Comparison of ENCODE assay signal across 8 mouse cellular contexts in the genomic region with DNA sequence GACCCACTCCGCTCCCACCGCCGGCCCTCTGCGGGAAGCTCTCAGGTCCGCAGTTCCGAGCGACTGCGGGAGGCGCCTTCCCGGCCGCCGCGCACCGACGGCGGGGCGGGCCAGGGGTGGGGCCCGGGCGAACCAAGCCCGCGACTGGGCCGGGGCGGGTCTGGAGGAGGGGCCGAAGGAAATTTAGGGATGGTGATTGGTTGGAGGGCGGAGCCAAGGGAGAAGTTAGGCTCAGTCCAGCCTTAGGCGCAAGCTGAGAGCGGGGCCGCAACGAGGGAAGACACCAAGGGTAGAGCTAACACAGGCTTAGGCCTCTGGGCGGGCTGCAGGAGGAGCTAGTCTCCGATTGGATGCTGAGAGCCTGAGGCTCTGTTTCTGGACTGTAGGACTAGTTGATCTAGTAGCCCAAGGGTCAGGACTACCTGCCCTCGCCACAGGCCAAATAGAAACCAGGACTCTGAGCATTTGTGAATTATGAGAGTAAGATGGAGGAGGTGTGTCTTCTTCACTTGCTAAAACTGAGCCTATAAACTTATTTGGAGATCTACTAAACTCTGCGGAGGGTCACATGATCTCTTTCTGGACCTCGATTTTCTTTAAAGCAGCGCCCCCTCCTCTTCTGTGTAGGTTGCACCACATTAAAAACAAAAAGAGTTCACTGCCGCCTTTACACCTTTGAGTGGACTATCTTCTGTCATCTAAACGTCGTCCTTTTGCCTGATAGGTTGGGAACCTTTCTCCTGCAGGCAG. TPM values are rescaled to one million over a fixed set of nuclear protein-coding genes. Genes with fewer than 3 reads are reported as not detected.
DNase-seq lines count a peak whose midpoint lies in the region; ATAC-seq and TF ChIP-seq lines count a peak whose summit lies in the region.

A gene (minus strand): TSS at position 89 of the 750 bp plus-strand sequence.

- H3K36me3 ChIP-seq in embryonic facial prominence, embryonic 14.5 days (ENCODE audit: control insufficient read depth, insufficient read depth, low read length), result 0 out of 2 replicates have a peak, but pooled peaks cover 5% of the 10 kb centered on the region
- peaks cover 4% of the 10 kb centered on the region; the same call in 1 of the 2 replicates for H3K36me3 ChIP-seq in heart, adult 2 months (ENCODE audit: control insufficient read depth, insufficient read depth, low read length)
- H3K36me3 ChIP-seq in limb, embryonic 13.5 days, result peaks cover 12% of the 10 kb centered on the region; the same call in 1 of the 2 replicates
- no peaks in the 10 kb centered on the region for H3K36me3 ChIP-seq in midbrain, embryonic 16.5 days (ENCODE audit: control insufficient read depth, insufficient read depth, low read length)

- H3K27me3 ChIP-seq in embryonic facial prominence, embryonic 14.5 days (replicated peaks; ENCODE audit: control insufficient read depth, insufficient read depth, low read length), result no peaks in the 10 kb centered on the region
- H3K27me3 ChIP-seq in heart, adult 2 months (ENCODE audit: control insufficient read depth, insufficient read depth, low read length), result no peaks in the 10 kb centered on the region
- H3K27me3 ChIP-seq in limb, embryonic 13.5 days, result no peaks in the 10 kb centered on the region
- no peaks in the 10 kb centered on the region for H3K27me3 ChIP-seq in midbrain, embryonic 16.5 days (ENCODE audit: control insufficient read depth, insufficient read depth, low read depth, low read length)

- H3K9ac ChIP-seq in embryonic facial prominence, embryonic 14.5 days (ENCODE audit: low read depth, low read length), result peak within 1 kb of the TSS; percentile 91
- H3K9ac ChIP-seq in heart, adult 2 months (ENCODE audit: low read depth, low read length), result peak within 1 kb of the TSS; percentile 98
- peak within 1 kb of the TSS; percentile 93 for H3K9ac ChIP-seq in limb, embryonic 13.5 days
- peak within 1 kb of the TSS; percentile 86 for H3K9ac ChIP-seq in midbrain, embryonic 16.5 days (ENCODE audit: low read depth, low read length)

- peak; percentile 99 for TF ChIP-seq POLR2A in heart, adult 2 months (IDR thresholded peaks at IDR 0.05; ENCODE audit: insufficient read depth, low read depth, low read length)

- peaks cover 3% of the 10 kb centered on the region; the same call in 1 of the 2 replicates for H3K79me2 ChIP-seq in heart, adult 2 months (replicated peaks; ENCODE audit: control insufficient read depth, insufficient read depth, low read length)

- peak within 1 kb of the TSS; percentile 92 for H3K27ac ChIP-seq in embryonic facial prominence, embryonic 14.5 days (replicated peaks; ENCODE audit: low read depth, low read length)
- H3K27ac ChIP-seq in heart, adult 2 months, result peak within 1 kb of the TSS; percentile 97
- H3K27ac ChIP-seq in limb, embryonic 13.5 days, result peak within 1 kb of the TSS; percentile 88
- H3K27ac ChIP-seq in midbrain, embryonic 16.5 days (ENCODE audit: low read length), result peak within 1 kb of the TSS; percentile 95

- H3K4me1 ChIP-seq in embryonic facial prominence, embryonic 14.5 days (ENCODE audit: control insufficient read depth, insufficient read depth, low read length), result peaks cover 22% of the 10 kb centered on the region
- H3K4me1 ChIP-seq in heart, adult 2 months (ENCODE audit: control insufficient read depth, insufficient read depth, low read length), result peaks cover 17% of the 10 kb centered on the region
- H3K4me1 ChIP-seq in limb, embryonic 13.5 days, result peaks cover 51% of the 10 kb centered on the region
- H3K4me1 ChIP-seq in midbrain, embryonic 16.5 days (ENCODE audit: control insufficient read depth, insufficient read depth, low read length), result peaks cover 44% of the 10 kb centered on the region

- DNase-seq in 3134 (ENCODE audit: extremely low read depth, insufficient read length, low spot score), result peak; percentile 96
- DNase-seq in adrenal gland, postnatal 36 days, result peak; percentile 98 to 99
- peak; percentile 99 for DNase-seq in embryonic facial prominence, embryonic 14.5 days (ENCODE audit: low spot score)
- DNase-seq in heart, adult 2 months, result peak; percentile 98 to 99
- DNase-seq in kidney, adult 8-10 months, result peak; percentile 98
- peak; percentile 95 to 96 for DNase-seq in spleen, postnatal 14 days (ENCODE audit: low spot score in 2 of 2)

- peak; percentile 91 for TF ChIP-seq EP300 in heart, adult 2 months (IDR thresholded peaks at IDR 0.05; ENCODE audit: insufficient read depth, low read depth, low read length)

- peak within 1 kb of the TSS; percentile 66 for H3K4me2 ChIP-seq in embryonic facial prominence, embryonic 14.5 days (ENCODE audit: low read depth, low read length)
- peak within 1 kb of the TSS; percentile 100 for H3K4me2 ChIP-seq in limb, embryonic 13.5 days (replicated peaks)
- peak within 1 kb of the TSS; percentile 96 for H3K4me2 ChIP-seq in midbrain, embryonic 16.5 days (ENCODE audit: low read length)

- intact Hi-C loops in heart, adult 2 months (cut with DNase I), result no loop called here

- 5% methylated on average over 31 of the region's 38 CpGs for WGBS in embryonic facial prominence, embryonic 14.5 days
- WGBS in heart, adult 2 months, result 5% methylated on average over 37 of the region's 38 CpGs
- 3% methylated on average over 37 of the region's 38 CpGs for WGBS in limb, embryonic 13.5 days
- WGBS in midbrain, embryonic 16.5 days, result 4% methylated on average over 38 of the region's 38 CpGs

- ATAC-seq in embryonic facial prominence, embryonic 14.5 days (ENCODE audit: low read depth), result peak; percentile 95
- ATAC-seq in limb, embryonic 13.5 days (ENCODE audit: low FRiP score, low read depth), result peak; percentile 95
- ATAC-seq in midbrain, embryonic 16.5 days, result peak; percentile 89

- peak; percentile 32; the same call in 1 of the 2 replicates for TF ChIP-seq CTCF in heart, adult 2 months (IDR thresholded peaks at IDR 0.05)

- H3K4me3 ChIP-seq in embryonic facial prominence, embryonic 14.5 days (ENCODE audit: low read depth, low read length), result peak within 1 kb of the TSS; percentile 81
- H3K4me3 ChIP-seq in heart, adult 2 months, result peak within 1 kb of the TSS; percentile 86
- H3K4me3 ChIP-seq in limb, embryonic 13.5 days, result peak within 1 kb of the TSS; percentile 92
- peak within 1 kb of the TSS; percentile 74 for H3K4me3 ChIP-seq in midbrain, embryonic 16.5 days (ENCODE audit: low read depth, low read length)

- no peaks in the 10 kb centered on the region for H3K9me3 ChIP-seq in embryonic facial prominence, embryonic 14.5 days (ENCODE audit: control insufficient read depth, low read length)
- H3K9me3 ChIP-seq in limb, embryonic 13.5 days, result no peaks in the 10 kb centered on the region
- no peaks in the 10 kb centered on the region for H3K9me3 ChIP-seq in midbrain, embryonic 16.5 days (replicated peaks; ENCODE audit: control insufficient read depth, low read length, poor library complexity, severe bottlenecking)

RNA-seq across cellular contexts. Expression of the gene that starts here (rescaled TPM):
- 100 to 1,000 TPM; 221 to 245 TPM for total RNA-seq in adrenal gland, postnatal 36 days (2021)
- 380 and 416 TPM in 2 replicates for polyA plus RNA-seq in embryonic facial prominence, embryonic 14.5 days (2014; fragmentation: Nextera tagmentation; extraction: Ambion mirVana)
- 100 to 1,000 TPM; 243 to 250 TPM for total RNA-seq in heart, adult 2 months (2021)
- polyA plus RNA-seq in heart, adult 2 months (2012; rRNA removed), result 311 and 386 TPM in 2 replicates
- 383 and 392 TPM in 2 replicates for polyA plus RNA-seq in limb, embryonic 13.5 days (2015; fragmentation: Nextera tagmentation; extraction: Ambion mirVana)
- 278 and 281 TPM in 2 replicates for polyA plus RNA-seq in midbrain, embryonic 16.5 days (2015; fragmentation: Nextera tagmentation; extraction: Ambion mirVana)

Comparison
In these comparisons a context has a peak if more than half of its experiments do, and no peak if none do; other contexts are left out.
1. Peak in every context shown above with its lines: DNase-seq, ATAC-seq, H3K4me3 ChIP-seq and H3K27ac ChIP-seq.